Mouse (Mus musculus) ES-E14 (cell line): ENCODE results near the gene Hsf5. TPM values are rescaled to one million over a fixed set of nuclear protein-coding genes. Genes with fewer than 3 reads are reported as not detected.

Source experiments
- DNase-seq: peaks from one replicate; pipeline ENCODE4 v3.0.0-alpha.2; 2013; ENCODE audit warnings: low read depth, low spot score
- H3K27ac ChIP-seq: 2 replicates; pipeline ENCODE4 v1.5.1; 2012; ENCODE audit warnings: low read depth, mild to moderate bottlenecking, low read length, moderate library complexity, mixed read lengths; ENCODE audit not compliant: poor library complexity, insufficient read depth, severe bottlenecking
- H3K36me3 ChIP-seq: 2 replicates; pipeline ENCODE4 v1.6.1; 2012; ENCODE audit warnings: mild to moderate bottlenecking, low read length, moderate library complexity, mixed read lengths; ENCODE audit not compliant: control insufficient read depth, poor library complexity, insufficient read depth, severe bottlenecking
- H3K4me1 ChIP-seq, 2 experiments: fragments of 150-350 bp in 1 of 2; sonication (generic) in 1 of 2; 2 replicates each; pipeline ENCODE4 v1.6.1; 2012; ENCODE audit warnings: low read length in 2 of 2, mild to moderate bottlenecking in 1 of 2, mixed read lengths in 1 of 2; ENCODE audit not compliant: control insufficient read depth in 2 of 2, insufficient read depth in 2 of 2, poor library complexity in 1 of 2
- H3K4me3 ChIP-seq, 2 experiments: fragments of 150-350 bp in 1 of 2; sonication (generic) in 1 of 2; 2 replicates each; pipeline ENCODE4 v1.5.1; 2012; ENCODE audit warnings: low read length in 2 of 2, low read depth in 1 of 2, mild to moderate bottlenecking in 1 of 2, mixed read lengths in 1 of 2; ENCODE audit not compliant: insufficient read depth in 1 of 2, poor library complexity in 1 of 2, severe bottlenecking in 1 of 2
- H3K9ac ChIP-seq: 2 replicates; pipeline ENCODE4 v1.6.1; 2012; ENCODE audit warnings: low read depth, mild to moderate bottlenecking, low read length, mixed read lengths; ENCODE audit not compliant: poor library complexity, insufficient read depth, severe bottlenecking
- H3K9me3 ChIP-seq: fragments of 150-350 bp; sonication (generic); 2 replicates; pipeline ENCODE4 v1.6.1; 2012; ENCODE audit warnings: low read depth, mild to moderate bottlenecking, low read length; ENCODE audit not compliant: control insufficient read depth, insufficient read depth
- CHD2 ChIP-seq: IDR thresholded peaks from 2 replicates; pipeline ENCODE4 v1.6.1; 2014; ENCODE audit warnings: mild to moderate bottlenecking, low read depth, low read length, inconsistent platforms
- HCFC1 ChIP-seq: IDR thresholded peaks from 2 replicates; pipeline ENCODE4 v1.6.1; 2012; ENCODE audit warnings: low read length, inconsistent platforms, borderline replicate concordance; ENCODE audit not compliant: insufficient read depth
- MAFK ChIP-seq: IDR thresholded peaks from 2 replicates; pipeline ENCODE4 v1.6.1; 2014; ENCODE audit warnings: mild to moderate bottlenecking, low read depth, low read length, inconsistent platforms; ENCODE audit not compliant: insufficient read depth
- ZC3H11A ChIP-seq: IDR thresholded peaks from 2 replicates; pipeline ENCODE4 v1.6.1; 2012; ENCODE audit warnings: low read depth, mild to moderate bottlenecking, inconsistent platforms, low read length, borderline replicate concordance
- ZNF384 ChIP-seq: IDR thresholded peaks from 2 replicates; pipeline ENCODE4 v1.6.1; 2012; ENCODE audit warnings: low read depth, low read length, inconsistent platforms
- in situ Hi-C, 2 experiments: fragments of 600-800 bp; cut with MboI; formaldehyde crosslinking; loops; one replicate each; pipeline ENCODE4 v1.15.1; 2025; ENCODE audit warnings: low sequenced_read_pairs in 2 of 2, inconsistent platforms in 1 of 2; ENCODE audit not compliant: unreplicated experiment in 2 of 2
- total RNA-seq: library from RNA; depleted of rRNA; stranded (reverse); fragments of 300-350 nt; gene quantifications from 2 replicates; pipeline ENCODE4 v1.2.3, GENCODE M21; 2012

The Hsf5 gene
- total RNA-seq, 1 experiment, result 0.40 TPM

DNA sequence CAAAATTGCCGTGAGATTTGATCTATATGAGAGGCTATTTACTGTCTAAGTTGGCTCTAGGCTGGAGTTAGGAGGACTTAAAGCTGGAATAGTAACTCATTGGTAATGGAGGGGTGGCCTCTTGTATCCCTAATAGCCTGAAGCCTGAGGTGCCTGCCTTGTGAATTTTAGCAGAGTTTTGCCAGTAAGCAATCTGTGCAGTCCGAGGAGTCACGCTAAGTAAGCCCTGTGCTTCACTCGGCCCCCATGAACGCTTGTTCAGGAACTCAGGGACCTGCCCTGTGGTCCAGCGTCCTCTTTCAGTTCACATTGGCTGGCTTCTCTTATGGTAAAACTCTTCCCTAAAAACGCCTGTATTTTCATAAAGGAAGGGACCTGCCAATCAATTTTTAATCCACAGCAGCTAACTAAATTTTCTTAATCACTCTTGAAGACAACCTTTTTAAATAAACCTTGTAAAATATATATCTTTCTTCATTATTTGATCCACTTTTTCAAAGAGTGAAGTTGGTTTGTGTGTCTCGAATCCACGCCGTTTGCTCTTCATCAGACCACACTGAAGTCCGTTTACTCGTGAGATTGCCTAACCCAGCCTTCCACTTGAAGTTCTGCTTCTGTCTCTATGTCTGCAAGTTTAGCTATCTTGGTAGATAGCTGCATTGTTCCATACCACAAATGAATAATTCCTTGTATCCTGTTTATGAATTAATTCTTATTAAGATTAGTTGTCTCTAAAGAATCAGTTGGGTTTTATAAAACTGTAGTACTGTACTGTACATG lies 49.5 kb downstream of the Hsf5 start:
- Histone ChIP-seq H3K9me3 (no peaks in the 10 kb centered on the region), H3K4me3 (no peak overlapping the region), H3K9ac (no peak overlapping the region), H3K4me1 (no peaks in the 10 kb centered on the region), H3K36me3 (no peaks in the 10 kb centered on the region), H3K27ac (no peak overlapping the region)
- DNase-seq, result no peak
- TF ChIP-seq MAFK (no peak), ZNF384 (no peak), CHD2 (no peak), ZC3H11A (no peak)
- in situ Hi-C loops, result loop anchor here in 1 of 2 experiments (5.0 kb wide), 1 partner anchor 51 kb away; no protein-coding TSS in a partner anchor

GRCm38 (mm10) chr11:87667107-87668090 lies 50.4 kb downstream of the Hsf5 start:
- in situ Hi-C loops, result loop anchor here in 1 of 2 experiments (5.0 kb wide), 1 partner anchor 50 kb away; no protein-coding TSS in a partner anchor
- H3K9ac ChIP-seq, result no peak overlapping the region

GRCm38 (mm10) chr11:87673282-87673681 lies 56.3 kb downstream of the Hsf5 start:
- in situ Hi-C loops, result no loop called here
- DNase-seq, result no peak
- H3K4me1 ChIP-seq, result peaks cover 0 to 4% of the 10 kb centered on the region in 2 experiments; a peak in 3 of 4 replicates
- no peak overlapping the region for H3K27ac ChIP-seq
- no peak overlapping the region for H3K9ac ChIP-seq
- no peak for TF ChIP-seq CHD2
- TF ChIP-seq ZNF384, result no peak
- TF ChIP-seq ZC3H11A, result no peak
- no peak for TF ChIP-seq MAFK
- no peak for TF ChIP-seq HCFC1
- no peaks in the 10 kb centered on the region for H3K9me3 ChIP-seq
- no peak overlapping the region for H3K4me3 ChIP-seq
- no peaks in the 10 kb centered on the region for H3K36me3 ChIP-seq

More at GRCm38 (mm10) chr11:87667107-87668090, 50.4 kb downstream of the Hsf5 start:
- no peak for DNase-seq
- no peaks in the 10 kb centered on the region for H3K36me3 ChIP-seq
- no peaks in the 10 kb centered on the region for H3K9me3 ChIP-seq
- TF ChIP-seq ZC3H11A (no peak), MAFK (no peak), HCFC1 (no peak), ZNF384 (no peak), CHD2 (no peak)
- H3K4me1 ChIP-seq, result no peaks in the 10 kb centered on the region
- no peak overlapping the region for H3K4me3 ChIP-seq
- H3K27ac ChIP-seq, result no peak overlapping the region

GRCm38 (mm10) chr11:87675606-87676005 lies 58.6 kb downstream of the Hsf5 start:
- peaks cover 0 to 4% of the 10 kb centered on the region in 2 experiments; a peak in 3 of 4 replicates for H3K4me1 ChIP-seq
- no peak for DNase-seq
- TF ChIP-seq ZNF384 (no peak), MAFK (no peak), HCFC1 (no peak), CHD2 (no peak), ZC3H11A (no peak)
- no peak overlapping the region for H3K9ac ChIP-seq
- no peaks in the 10 kb centered on the region for H3K36me3 ChIP-seq
- in situ Hi-C loops, result no loop called here
- H3K4me3 ChIP-seq, result no peak overlapping the region
- no peaks in the 10 kb centered on the region for H3K9me3 ChIP-seq
- H3K27ac ChIP-seq, result no peak overlapping the region
